Mouse (Mus musculus): ENCODE results near the gene Trmt13.
"Not testable (repeated sequence)": the region's sequence is repeated elsewhere in the genome, so short reads cannot be mapped to it uniquely, and the experiment has no call there.

GRCm38 (mm10) chr3:116654051-116654450, 39.7 kb upstream of the Trmt13 start:
- TF ChIP-seq CTCF (IDR thresholded peaks at IDR 0.05; ENCODE audit: borderline replicate concordance, extremely low read depth, insufficient read depth, insufficient read length); POLR2A (IDR thresholded peaks at IDR 0.05; ENCODE audit: borderline replicate concordance, extremely low read depth, insufficient read depth, insufficient read length, poor library complexity, severe bottlenecking): not testable (repeated sequence)
